Mouse (Mus musculus) lung, embryonic 14.5 days (tissue): ENCODE measurements around the gene S1pr3. TPM values are rescaled to one million over a fixed set of nuclear protein-coding genes. Genes with fewer than 3 reads are reported as not detected.

Source experiments
- ATAC-seq: fragments of 200-750 bp; cut with Nextera tagmentation; 2 replicates; pipeline ENCODE4 v1.8.0; 2017; ENCODE audit warnings: mild to moderate bottlenecking, moderate TSS enrichment, moderate library complexity; ENCODE audit not compliant: insufficient read depth
- DNase-seq: peaks from one replicate; pipeline ENCODE4 v3.0.0-alpha.2; 2015
- H3K27ac ChIP-seq: fragments of 300-500 bp; sonication (generic); 2 replicates; pipeline ENCODE4 v1.5.1; 2014; ENCODE audit warnings: low read depth, mild to moderate bottlenecking, moderate library complexity
- H3K27me3 ChIP-seq: fragments of 300-500 bp; sonication (generic); 2 replicates; pipeline ENCODE4 v1.6.1; 2014; ENCODE audit warnings: low read length, control low read depth; ENCODE audit not compliant: insufficient read depth
- H3K36me3 ChIP-seq: fragments of 300-500 bp; sonication (generic); 2 replicates; pipeline ENCODE4 v1.6.1; 2014; ENCODE audit warnings: control low read depth; ENCODE audit not compliant: insufficient read depth
- H3K4me1 ChIP-seq: fragments of 300-500 bp; sonication (generic); 2 replicates; pipeline ENCODE4 v1.6.1; 2014; ENCODE audit warnings: antibody characterized with exemption, control low read depth; ENCODE audit not compliant: insufficient read depth
- H3K4me2 ChIP-seq: fragments of 300-500 bp; sonication (generic); 2 replicates; pipeline ENCODE4 v1.6.1; 2014; ENCODE audit warnings: mild to moderate bottlenecking
- H3K4me3 ChIP-seq: fragments of 300-500 bp; sonication (generic); 2 replicates; pipeline ENCODE4 v1.5.1; 2014; ENCODE audit warnings: low read depth, low read length
- H3K9ac ChIP-seq: fragments of 300-500 bp; sonication (generic); 2 replicates; pipeline ENCODE4 v1.6.1; 2014
- H3K9me3 ChIP-seq: fragments of 300-500 bp; sonication (generic); 2 replicates; pipeline ENCODE4 v1.6.1; 2016; ENCODE audit warnings: low read depth, low read length, control low read depth
- CTCF ChIP-seq: IDR thresholded peaks from 2 replicates; pipeline ENCODE4 v1.5.1; 2016; ENCODE audit warnings: antibody characterized with exemption, low read depth
- WGBS: fragments of 180-500 bp; shearing (Covaris S2); extraction: QIAGEN DNeasy Blood & Tissue Kit; methylation state at CpG from one replicate; pipeline ENCODE4 v1.1.7; 2014; 5-methylcytosine and 5-hydroxymethylcytosine counted together
- polyA plus RNA-seq: library from polyadenylated mRNA; unstranded; fragments of >200 nt; fragmentation: Nextera tagmentation; extraction: Ambion mirVana; gene quantifications from 2 replicates; pipeline ENCODE4 v1.2.1, GENCODE M21; 2014

Gene S1pr3
- polyA plus RNA-seq, 1 experiment from 2014 or later = 128 TPM

GRCm38 (mm10) chr13:51390398-51390797 is 18.0 kb upstream of the S1pr3 start:
- Histone ChIP-seq H3K4me3 (no peak overlapping the region), H3K27me3 (no peaks in the 10 kb centered on the region), H3K36me3 (no peaks in the 10 kb centered on the region), H3K9me3 (no peaks in the 10 kb centered on the region), H3K9ac (no peak overlapping the region), H3K4me2 (no peak overlapping the region), H3K4me1 (0 out of 2 replicates have a peak, but pooled peaks cover 5% of the 10 kb centered on the region), H3K27ac (no peak overlapping the region)
- WGBS = 42% methylated on average over 4 of the region's 4 CpGs
- ATAC-seq (no peak), DNase-seq (peak; percentile 7)
- TF ChIP-seq CTCF = no peak

- no peak overlapping the region for H3K4me3 ChIP-seq
- no peak for TF ChIP-seq CTCF
- H3K4me1 ChIP-seq = 0 out of 2 replicates have a peak, but pooled peaks cover 5% of the 10 kb centered on the region
- ATAC-seq = no peak
- H3K9me3 ChIP-seq = no peaks in the 10 kb centered on the region
- no peak overlapping the region for H3K4me2 ChIP-seq
- H3K27me3 ChIP-seq = no peaks in the 10 kb centered on the region
- H3K27ac ChIP-seq = no peak overlapping the region
- H3K36me3 ChIP-seq = no peaks in the 10 kb centered on the region
- H3K9ac ChIP-seq = no peak overlapping the region
- WGBS = 77% methylated on average over 6 of the region's 6 CpGs
- no peak for DNase-seq
Measured at GRCm38 (mm10) chr13:51391359-51391916, 17.0 kb upstream of the S1pr3 start.

DNA sequence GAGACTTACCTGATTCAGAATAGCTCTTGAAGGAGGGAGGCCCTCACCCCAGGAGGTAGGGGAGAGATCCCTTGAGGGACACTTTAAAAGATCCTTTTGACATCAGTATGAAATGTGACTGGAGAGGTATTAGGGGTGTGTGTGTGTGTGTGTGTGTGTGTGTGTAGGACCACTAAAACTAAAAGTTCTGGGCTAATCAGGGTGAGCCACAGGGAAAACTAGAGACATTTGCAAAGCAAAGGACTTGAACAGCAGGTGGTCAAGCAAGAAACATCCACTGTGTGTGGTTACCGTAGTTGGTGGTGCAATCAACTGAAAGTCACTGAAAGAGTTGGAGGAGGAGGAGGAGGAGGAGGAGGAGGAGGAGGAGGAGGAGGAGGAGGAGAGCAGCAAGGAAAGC is 16.2 kb upstream of the S1pr3 start:
- H3K9me3 ChIP-seq = no peaks in the 10 kb centered on the region
- 86% methylated on average over 1 of the region's 1 CpGs for WGBS
- no peak for TF ChIP-seq CTCF
- H3K27me3 ChIP-seq = no peaks in the 10 kb centered on the region
- H3K27ac ChIP-seq = no peak overlapping the region
- DNase-seq (no peak), ATAC-seq (no peak)
- 0 out of 2 replicates have a peak, but pooled peaks cover 5% of the 10 kb centered on the region for H3K4me1 ChIP-seq
- H3K36me3 ChIP-seq = no peaks in the 10 kb centered on the region
- no peak overlapping the region for H3K9ac ChIP-seq
- H3K4me3 ChIP-seq = no peak overlapping the region
- no peak overlapping the region for H3K4me2 ChIP-seq

- Histone ChIP-seq H3K36me3 (no peaks in the 10 kb centered on the region), H3K4me1 (no peaks in the 10 kb centered on the region; the same call in 1 of the 2 replicates), H3K4me3 (no peak overlapping the region), H3K27me3 (no peaks in the 10 kb centered on the region), H3K9me3 (no peaks in the 10 kb centered on the region), H3K9ac (no peak overlapping the region), H3K27ac (no peak overlapping the region), H3K4me2 (no peak overlapping the region)
- ATAC-seq = no peak
- WGBS = 66% methylated on average over 6 of the region's 6 CpGs
- no peak for TF ChIP-seq CTCF
- no peak for DNase-seq
Measured at GRCm38 (mm10) chr13:51397861-51398260, 10.6 kb upstream of the S1pr3 start.

GRCm38 (mm10) chr13:51399562-51399961 is 8.9 kb upstream of the S1pr3 start:
- no peak overlapping the region for H3K27ac ChIP-seq
- DNase-seq (no peak), ATAC-seq (no peak)
- no peaks in the 10 kb centered on the region; the same call in 1 of the 2 replicates for H3K4me1 ChIP-seq
- WGBS = 80% methylated on average over 3 of the region's 3 CpGs
- no peak overlapping the region for H3K4me3 ChIP-seq
- no peaks in the 10 kb centered on the region for H3K36me3 ChIP-seq
- no peak overlapping the region for H3K9ac ChIP-seq
- no peak overlapping the region for H3K4me2 ChIP-seq
- H3K27me3 ChIP-seq = no peaks in the 10 kb centered on the region
- no peak for TF ChIP-seq CTCF
- H3K9me3 ChIP-seq = no peaks in the 10 kb centered on the region

DNA sequence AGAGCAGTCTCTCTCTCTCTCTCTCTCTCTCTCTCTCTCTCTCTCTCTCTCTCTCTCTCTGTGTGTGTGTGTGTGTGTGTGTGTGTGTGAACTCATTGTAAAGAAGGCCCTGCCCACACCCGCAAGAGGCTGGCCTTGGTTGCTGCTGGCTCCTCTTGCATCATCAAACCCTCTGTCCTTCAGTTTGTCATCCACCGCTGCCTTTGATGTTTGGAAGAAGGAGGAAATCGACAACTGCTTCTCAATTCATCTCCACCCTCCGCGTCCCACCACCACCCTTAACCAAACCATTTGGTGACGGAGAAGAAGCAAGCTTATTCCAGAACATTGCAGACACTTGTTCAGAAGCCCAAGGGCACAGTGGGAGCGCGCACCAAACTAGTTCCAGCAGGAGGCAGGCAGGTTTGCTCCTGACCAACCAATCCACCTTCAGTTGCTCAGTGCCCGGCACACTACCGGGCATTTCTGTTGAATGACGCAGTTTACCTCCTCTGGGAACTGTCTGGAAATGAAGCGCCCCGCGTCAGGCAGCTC is 8.2 kb upstream of the S1pr3 start:
- H3K27ac ChIP-seq = no peak overlapping the region
- H3K27me3 ChIP-seq = no peaks in the 10 kb centered on the region
- H3K36me3 ChIP-seq = no peaks in the 10 kb centered on the region
- H3K9me3 ChIP-seq = no peaks in the 10 kb centered on the region
- DNase-seq (peak; percentile 29), ATAC-seq (peak; percentile 42; the same call in 1 of the 2 replicates)
- WGBS = 26% methylated on average over 14 of the region's 14 CpGs
- no peaks in the 10 kb centered on the region; the same call in 1 of the 2 replicates for H3K4me1 ChIP-seq
- H3K4me2 ChIP-seq = peak overlapping the region; percentile 79
- peak overlapping the region; percentile 30 for H3K4me3 ChIP-seq
- TF ChIP-seq CTCF = no peak
- peak overlapping the region; percentile 38 for H3K9ac ChIP-seq

- WGBS = 8% methylated on average over 20 of the region's 20 CpGs
- H3K27me3 ChIP-seq = no peaks in the 10 kb centered on the region
- peak; percentile 36; the same call in 1 of the 2 replicates for ATAC-seq
- H3K4me2 ChIP-seq = peak overlapping the region; percentile 79
- no peak for TF ChIP-seq CTCF
- DNase-seq = peak; percentile 76
- no peaks in the 10 kb centered on the region; the same call in 1 of the 2 replicates for H3K4me1 ChIP-seq
- H3K9ac ChIP-seq = peak overlapping the region; percentile 38
- no peak overlapping the region for H3K27ac ChIP-seq
- no peaks in the 10 kb centered on the region for H3K9me3 ChIP-seq
- H3K36me3 ChIP-seq = no peaks in the 10 kb centered on the region
- H3K4me3 ChIP-seq = peak overlapping the region; percentile 30
Measured at GRCm38 (mm10) chr13:51400736-51401501, 7.5 kb upstream of the S1pr3 start.
